Mouse (Mus musculus): ENCODE results near the gene Arpc4.

Gene Arpc4

DNA sequence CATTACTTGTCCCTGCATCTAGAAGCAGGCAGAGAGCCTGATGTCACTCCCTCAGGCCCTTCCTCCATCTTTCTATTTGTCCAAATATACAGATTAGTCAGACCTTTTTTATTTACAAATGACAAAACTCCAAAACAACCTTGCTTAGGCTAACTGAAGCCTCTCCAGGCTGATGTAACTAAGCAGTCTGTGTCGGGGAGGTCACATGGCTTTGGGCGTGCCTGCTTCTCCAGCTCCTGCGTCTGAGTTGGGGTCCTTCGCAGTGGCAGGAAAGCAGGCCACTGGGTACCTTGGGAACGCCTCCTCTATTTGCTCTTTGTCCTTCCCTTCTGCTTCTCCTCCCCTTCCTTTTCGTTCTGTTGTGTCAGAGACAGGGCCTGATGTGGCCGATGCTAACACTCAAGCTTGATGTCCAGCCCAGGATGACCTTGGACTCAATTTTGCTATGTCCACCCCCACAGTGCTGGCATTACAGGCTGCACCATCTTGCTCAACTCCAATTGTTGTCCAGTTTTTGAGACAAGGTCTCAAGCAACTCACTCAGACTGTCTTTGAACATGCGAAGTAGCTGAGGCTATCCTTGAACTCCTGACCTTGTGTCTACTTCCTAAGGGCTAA is 13.3 kb upstream of the Arpc4 start:
- no peak for DNase-seq (ENCODE audit: low spot score in 2 of 2)

DNA sequence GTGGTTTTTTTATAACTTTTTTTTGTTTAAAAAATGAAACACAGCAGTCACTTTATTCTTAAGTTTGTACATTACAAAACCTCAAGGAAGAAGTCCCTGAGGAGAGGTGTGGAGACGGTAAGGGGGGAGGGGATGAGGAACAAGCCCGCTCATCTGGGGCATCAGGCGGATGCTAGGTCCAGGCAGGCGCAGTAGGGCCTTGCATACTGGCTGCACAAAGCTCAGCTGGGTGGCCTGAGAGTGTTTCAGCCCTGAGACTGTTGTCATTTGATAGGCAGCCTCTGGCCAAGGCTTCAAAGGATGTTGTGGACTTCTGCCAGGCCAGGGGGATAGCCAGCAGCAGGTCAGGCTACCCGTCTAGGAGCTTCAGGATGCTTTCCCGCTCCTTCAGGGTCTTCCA is 11.3 kb upstream of the Arpc4 start:
- no peak for DNase-seq (ENCODE audit: low spot score in 2 of 2)

DNA sequence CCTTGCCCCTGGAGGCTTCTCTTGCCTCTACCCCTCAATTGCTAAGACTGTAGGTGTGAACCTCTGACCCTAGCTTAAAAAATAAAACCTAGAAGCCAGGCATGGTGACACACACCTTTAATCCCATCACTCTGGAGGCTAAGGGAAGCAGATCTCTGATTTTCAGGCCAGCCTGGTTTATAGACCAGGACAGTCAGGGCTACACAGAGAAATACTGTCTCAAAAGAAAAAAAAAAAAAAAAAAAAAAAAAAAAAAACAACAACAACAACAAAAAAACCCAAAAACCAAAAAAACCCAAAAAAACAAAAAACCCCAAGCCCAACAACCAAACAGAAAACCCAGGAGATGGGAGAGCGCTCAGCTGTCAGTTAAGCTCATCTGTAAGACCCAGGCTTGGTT is 10.3 kb upstream of the Arpc4 start:
- DNase-seq (ENCODE audit: low spot score in 2 of 2), result no peak

DNA sequence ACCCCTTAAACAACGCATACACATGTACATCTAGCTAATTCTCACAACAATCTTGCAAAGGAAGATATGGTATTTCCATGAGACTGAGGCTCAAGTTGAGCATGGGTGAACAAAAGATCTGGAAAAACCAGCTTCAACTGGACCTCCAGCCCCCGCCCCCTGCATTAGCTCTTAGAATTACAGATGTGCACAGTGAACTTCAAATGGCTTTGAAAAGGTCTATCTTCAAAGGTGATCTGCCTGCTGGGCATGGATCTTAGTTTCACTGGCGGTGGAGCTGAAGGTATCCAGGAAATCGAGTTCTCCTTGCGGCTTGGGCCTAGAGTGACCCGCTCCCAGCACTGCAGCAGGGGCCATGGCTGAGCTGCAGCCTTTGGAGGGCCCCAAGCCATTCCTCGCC is 9.8 kb upstream of the Arpc4 start:
- no peak for DNase-seq (ENCODE audit: low spot score in 2 of 2)

DNA sequence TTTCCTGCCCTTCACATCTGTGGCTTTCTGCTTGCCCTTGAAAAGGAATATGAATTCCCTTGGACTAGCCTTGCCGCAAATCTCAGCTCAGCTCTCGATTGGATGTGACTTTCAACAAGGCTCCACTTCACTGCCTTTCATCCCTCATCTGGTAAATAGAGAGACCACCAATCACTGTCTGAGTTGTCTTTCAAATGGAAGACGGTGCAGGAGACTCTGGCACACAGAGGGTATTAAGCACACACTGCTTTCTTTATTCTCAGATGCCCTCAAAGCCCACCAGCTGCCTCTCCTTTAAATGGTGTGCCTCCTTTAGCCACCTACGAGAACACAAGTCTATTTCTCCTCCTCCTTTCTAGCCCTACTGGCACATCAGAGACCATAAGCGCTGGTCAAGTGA is 9.3 kb upstream of the Arpc4 start:
- DNase-seq (ENCODE audit: low spot score in 2 of 2), result no peak

DNA sequence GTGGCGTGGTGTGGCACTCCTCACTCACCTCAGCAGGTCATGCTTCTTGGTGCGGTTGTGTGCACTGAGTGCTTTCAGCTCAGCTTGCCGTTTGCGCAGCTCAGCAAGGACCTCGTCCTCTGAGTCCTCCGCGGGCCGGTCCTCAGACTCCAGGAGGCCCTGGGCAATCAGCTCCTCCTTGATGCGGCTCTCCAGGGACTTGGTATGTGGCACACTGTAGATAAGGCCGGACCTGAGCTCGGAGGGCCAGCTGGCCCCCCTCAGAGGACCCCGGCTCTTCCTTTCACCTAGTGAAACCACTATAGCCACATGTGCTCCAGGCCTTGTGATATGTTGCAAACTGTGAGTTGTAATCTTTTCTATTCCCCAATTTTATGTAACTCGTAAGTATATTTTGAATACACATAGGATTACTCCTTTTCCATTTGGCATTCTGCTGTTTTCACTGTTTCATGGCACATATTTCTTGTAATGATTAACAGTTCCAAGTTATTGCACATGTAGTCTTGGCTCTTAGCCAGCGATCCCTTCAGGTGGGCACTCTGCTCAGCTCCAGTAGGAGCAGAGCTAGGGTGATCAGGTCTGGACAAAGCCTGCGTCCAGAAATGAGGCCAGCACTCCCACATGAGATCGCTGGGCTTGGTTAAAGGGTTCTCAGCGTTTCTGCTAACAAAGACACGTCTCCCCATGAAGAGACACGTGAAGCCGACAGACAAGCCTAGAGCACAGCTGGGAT is 7.6 kb upstream of the Arpc4 start:
- DNase-seq (ENCODE audit: low spot score in 2 of 2), result no peak

DNA sequence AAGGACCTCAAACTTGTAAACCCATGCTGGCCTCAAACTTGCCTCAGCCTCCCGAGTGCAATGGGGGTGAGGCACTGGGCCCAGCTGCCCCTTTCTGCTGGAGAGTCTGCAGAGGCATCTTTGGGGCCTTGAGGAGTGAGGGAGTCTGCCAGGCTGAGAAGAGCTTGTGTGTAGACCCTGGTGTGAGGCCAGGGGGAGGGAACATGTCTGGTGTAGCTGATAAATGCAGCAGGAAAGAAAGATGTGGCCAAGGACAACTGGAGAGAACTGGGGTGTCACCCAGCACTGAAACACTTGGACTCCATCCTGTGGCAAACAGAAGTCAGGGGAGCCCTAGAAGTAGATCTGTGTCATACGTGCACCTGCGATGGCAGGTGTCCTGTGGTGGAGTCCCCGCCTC is 4.4 kb upstream of the Arpc4 start:
- DNase-seq (ENCODE audit: low spot score in 2 of 2), result no peak

DNA sequence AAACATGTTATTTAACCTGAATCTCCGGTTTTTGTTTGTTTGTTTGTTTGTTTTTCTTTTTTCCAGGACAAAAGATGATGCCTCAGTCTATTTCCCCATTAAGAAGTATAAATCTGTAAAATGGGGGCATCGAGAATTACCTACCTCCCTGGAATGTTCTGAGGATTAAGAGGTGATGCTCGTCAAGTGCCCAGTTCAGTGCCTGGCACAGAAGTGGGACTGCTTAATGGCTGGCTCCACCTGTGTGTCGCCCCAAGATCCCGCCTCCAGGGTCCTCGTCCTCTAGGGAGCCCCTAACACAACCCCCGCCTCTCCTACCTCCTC is 781 bp upstream of the Arpc4 start:
- no peak for DNase-seq (ENCODE audit: low spot score in 2 of 2)

DNA sequence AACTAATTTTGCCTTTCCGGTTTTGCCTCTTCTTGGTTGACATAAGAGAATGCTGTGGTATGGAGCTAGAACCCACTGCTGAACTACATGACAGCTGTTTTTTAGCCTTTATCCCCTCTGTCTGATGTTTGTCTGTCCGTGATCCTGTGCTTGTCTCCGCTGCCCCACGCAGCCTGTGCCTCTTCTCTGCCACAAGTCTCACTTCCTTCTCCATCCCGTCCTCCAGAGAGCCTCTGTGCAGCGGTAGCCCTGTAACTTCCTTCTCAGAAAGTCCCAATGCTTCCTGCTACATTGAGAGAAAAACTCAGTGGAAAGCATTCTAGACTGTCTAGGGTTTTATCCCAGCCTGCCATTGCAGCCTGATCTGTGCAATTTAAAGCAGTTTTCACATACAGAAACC is 1.3 kb downstream of the Arpc4 start:
- DNase-seq (ENCODE audit: low spot score in 2 of 2), result no peak

DNA sequence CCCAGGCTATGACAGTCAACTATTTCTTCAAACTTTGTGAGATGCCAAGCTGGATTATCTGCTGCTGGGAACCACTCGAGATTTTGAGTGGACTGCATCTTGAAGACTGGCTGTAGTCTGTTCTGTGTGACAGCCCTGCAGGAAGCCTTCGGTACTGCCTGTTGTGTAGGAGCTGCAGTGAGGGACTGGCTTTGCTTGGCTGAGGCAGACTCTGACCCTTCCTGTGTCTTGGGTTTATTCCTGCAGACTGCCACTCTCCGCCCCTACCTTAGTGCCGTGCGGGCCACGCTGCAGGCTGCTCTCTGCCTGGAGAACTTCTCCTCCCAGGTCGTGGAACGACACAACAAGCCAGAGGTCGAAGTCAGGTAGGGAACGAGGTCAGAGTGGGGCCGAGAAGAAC is 2.6 kb downstream of the Arpc4 start:
- DNase-seq (ENCODE audit: low spot score in 2 of 2), result no peak

DNA sequence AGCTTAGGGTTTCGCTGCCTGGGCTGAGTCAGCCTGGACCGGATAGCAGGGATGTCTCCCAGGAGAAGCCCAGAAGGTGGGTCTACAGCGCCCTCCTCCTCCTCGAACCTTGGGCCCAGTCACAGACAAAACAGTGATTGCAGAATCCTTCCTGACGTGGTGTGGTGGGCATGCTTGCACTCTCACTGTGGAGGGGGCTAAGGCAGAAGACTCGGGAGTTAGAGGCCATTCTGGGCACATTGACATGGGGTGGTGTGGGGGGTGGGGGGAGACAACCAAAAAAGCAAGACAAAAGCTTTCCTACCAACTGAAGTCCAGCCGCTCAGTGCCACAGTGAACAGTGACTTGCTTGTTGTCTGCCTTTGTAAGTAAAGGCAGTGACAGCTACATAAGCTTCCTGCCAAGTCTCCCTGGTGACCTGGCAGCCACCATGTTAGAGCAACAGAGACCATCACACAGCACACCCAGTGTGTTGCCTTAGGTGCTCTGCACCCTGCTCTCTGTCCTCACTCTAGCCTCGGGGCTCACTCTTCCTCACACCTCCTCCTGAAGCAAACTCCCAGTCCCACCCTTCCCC is 6.5 kb downstream of the Arpc4 start:
- DNase-seq (ENCODE audit: low spot score in 2 of 2), result peak in 1 of 2 experiments; percentile 20

DNA sequence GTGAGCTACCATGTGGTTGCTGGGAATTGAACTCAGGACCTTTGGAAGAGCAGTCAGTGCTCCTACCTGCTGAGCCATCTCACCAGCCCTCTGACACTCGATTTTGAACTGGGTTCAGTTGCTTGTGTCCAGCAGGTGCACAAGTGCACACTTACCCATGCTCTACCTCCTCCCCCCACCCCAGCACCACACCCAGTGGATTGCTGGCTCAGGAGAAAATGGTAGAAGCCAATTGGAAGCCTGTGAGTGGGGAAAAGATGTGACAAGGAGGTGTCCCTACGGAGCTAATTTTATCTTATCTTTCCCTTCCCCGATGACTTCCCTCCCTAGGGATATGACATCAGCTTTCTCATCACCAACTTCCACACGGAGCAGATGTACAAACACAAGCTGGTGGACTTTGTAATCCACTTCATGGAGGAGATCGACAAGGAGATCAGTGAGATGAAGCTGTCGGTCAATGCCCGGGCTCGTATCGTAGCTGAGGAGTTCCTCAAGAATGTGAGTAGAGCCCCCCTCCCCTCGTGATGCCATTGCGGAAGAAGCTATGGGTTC is 7.3 kb downstream of the Arpc4 start:
- DNase-seq (ENCODE audit: low spot score in 2 of 2), result no peak

DNA sequence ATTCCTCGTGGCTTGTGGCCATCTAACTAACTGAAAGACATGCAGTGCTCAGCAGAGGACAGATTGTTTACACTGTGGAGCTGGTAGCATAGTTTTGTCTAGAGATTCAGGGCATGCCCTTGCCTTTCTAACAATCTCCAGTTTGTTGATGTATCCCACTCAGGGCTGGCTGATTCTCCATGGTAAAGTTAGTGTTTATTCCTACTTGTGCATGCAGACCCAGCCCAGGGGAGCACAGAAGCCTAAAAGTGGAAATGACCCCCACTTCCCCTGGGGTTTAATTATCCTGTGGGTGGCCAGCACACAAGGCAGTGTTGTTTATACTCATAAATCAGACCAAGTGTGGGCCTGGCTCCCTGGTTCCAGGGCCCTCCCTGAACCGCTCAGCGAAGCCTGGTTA is 8.1 kb downstream of the Arpc4 start:
- DNase-seq (ENCODE audit: low spot score in 2 of 2), result no peak

DNA sequence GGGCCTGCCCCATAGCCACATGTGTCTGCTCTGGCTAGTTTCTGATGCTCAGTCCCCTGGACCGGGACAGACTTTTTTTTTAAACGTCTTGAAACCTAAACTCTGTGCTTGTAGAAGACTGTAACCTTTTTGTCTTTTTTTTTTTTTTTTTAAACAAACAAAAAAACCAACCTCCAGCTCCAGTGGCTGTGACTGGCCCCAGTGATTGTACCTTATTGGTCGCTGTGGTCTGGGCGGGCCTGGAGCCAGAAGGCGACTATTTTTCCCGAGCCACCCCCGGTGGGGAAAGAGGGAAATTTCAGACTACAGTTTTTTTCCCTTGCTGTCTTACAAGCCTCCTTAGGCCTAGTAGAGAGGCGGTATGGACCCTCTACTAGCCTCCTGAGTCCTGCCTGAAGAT is 11.0 kb downstream of the Arpc4 start, which contains the start of gene Ttll3:
Gene Ttll3 (plus strand): TSS at position 301 of the 400 bp plus-strand sequence.
- no peak for DNase-seq (ENCODE audit: low spot score in 2 of 2)

DNA sequence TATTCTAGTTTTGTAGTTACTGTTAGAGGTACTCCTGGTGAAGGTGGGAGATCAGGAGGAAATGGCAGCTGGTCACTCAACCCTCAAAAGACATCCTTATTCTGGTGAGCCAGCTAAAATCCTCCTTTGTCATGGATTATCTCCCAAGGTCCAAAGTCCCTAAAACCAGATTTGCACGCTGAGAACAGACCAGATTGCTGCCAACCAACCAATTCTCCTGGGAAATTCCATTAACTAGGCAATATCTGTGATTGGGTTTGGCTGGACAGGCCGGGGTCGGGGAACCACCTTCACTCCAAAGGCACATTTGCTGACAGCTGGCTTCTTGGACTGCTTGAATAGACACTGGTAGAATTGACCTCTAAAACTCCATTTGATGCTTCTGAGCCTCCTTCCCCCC is 12.8 kb downstream of the Arpc4 start:
- no peak for DNase-seq (ENCODE audit: low spot score in 2 of 2)

DNA sequence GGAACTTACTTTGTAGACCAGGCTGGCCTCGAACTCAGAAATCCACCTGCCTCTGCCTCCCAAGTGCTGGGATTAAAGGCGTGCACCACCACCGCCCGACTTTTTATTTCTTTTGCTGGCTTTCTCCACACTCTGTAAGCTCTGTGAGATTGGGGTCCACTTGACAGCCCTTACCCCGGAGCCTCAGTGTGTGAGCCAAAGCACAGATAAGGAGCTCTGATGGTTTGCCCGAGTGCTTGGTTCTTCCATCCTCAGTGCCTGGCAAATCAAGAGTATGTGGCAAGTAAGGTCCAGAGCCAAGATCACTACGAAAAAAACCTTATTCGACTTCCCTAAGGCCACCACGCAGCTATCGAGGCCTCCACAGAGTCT is 14.1 kb downstream of the Arpc4 start:
- no peak for DNase-seq (ENCODE audit: low spot score in 2 of 2)

DNA sequence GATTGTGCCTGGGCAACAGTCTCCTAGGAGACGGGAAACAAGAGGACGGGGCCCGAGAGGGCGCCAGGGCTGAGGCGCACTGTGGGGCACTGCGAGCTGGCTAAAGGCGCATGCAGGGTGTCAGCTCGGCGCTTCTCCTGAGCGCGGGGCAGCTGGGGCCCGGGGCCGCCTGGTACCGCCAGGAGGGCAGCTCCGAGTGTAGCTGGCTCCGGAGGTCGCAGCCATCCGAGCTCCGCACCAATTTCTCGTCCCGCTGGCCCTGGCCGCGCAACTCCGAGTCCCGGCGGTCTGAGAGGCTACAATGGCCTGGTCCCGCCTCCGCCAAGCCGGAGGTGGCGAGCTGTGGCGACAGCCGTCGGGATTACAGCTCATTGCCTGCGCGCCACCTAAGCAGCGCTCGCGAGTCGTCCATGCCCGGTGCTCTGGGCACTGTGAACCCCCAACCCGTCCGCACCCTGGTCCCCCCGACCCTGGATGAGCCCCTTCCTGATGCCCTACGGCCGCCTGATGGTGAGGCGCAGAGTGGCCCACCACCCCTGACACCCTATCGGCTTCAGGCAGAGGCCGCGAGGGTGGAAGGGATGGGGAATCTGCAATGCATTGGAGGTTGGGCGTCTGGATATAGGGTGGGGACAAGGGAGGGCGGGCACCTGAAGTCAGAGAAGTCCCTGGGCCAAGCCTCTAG is 14.6 kb downstream of the Arpc4 start:
- peak; percentile 50 to 58 for DNase-seq (ENCODE audit: low spot score in 2 of 2)

DNA sequence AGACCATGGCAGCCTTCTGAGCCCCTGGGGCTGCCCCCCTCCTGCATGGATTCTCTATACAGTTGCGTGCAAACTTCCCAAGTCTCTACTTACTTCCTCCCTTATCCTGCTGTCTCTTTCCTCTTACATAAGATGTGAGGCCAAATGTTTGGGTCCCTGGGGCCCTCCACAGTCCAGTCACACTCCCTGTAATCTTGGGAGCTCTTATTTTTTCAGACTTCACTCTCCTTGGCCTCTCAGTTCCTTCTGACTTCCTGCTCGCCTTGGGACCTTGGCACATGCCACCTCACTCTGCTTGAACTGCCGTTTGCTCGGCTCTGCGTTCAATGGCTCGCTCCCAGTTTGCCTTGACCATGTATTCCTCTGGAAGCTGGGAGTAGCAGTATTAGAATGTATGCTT is 16.0 kb downstream of the Arpc4 start:
- DNase-seq (ENCODE audit: low spot score in 2 of 2), result no peak

DNA sequence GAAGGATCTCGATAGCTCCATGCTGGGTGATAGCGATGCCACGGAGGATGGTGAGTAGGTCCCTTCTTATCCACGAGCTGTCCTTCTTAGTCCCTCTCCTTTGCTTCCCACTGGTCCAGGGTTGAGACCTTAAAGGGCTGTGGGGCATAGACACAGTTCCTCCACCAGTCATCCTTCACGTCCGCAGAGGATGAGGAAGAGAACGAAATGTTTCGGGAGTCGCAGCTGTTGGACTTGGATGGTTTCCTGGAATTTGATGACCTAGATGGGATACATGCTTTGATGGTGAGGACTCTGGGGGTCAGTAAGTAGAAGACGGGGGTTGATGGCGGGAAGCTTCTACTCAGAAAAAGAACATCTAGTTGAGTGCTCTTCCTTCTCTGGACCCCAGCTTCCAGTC is 16.9 kb downstream of the Arpc4 start:
- DNase-seq (ENCODE audit: low spot score in 2 of 2), result no peak

DNA sequence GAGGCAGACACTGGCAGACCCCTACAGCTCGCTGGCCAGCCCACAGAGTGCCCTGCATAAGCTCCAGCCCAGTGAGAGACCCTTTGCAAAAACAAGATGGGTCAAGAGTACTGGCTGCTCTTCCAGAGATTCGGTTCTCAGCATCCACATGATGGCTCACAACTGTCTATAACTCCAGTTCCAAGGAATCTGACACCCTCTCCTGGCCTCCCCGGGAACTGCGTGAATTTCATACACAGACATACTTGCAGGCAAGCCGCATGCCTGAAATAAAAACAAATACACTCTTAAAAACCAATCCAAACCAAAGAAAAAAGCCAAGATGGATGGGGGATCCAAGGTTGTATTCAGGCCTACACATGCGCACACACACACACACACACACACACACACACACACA is 17.6 kb downstream of the Arpc4 start:
- DNase-seq (ENCODE audit: low spot score in 2 of 2), result no peak

DNA sequence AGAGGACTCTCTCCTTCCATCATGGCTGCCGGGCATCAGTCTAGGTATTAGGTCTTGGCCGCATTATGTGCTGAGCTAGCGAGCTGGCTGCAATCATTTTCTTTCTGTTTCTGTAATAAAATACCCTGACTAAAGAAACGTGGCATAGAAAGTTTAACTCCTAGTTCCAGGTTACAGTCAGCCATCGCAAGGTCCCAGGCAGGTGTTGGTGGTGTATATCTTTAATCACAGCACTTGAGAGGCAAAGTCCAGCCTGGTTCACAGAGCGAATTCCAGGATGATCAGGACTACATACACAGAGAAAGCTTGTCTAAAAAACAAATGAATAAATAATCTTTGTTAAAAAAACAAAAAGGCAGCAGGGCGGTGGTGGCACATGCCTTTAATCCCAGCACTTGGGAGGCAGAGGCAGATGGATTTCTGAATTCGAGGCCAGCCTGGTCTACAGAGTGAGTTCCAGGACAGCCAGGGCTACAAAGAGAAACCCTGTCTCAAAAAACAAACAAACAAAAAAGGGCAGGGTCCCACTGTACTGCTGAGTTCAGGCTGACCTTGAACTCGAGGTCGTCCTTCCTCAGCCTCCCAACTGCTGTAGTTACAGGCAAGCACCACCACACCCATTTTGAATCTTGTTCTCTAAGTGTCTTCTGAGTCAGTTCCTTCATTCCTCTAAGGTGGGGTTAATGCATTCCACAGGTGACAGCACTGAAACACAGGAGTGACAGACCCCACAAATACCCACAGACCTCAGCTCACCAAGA is 18.5 kb downstream of the Arpc4 start:
- DNase-seq (ENCODE audit: low spot score in 2 of 2), result no peak

DNA sequence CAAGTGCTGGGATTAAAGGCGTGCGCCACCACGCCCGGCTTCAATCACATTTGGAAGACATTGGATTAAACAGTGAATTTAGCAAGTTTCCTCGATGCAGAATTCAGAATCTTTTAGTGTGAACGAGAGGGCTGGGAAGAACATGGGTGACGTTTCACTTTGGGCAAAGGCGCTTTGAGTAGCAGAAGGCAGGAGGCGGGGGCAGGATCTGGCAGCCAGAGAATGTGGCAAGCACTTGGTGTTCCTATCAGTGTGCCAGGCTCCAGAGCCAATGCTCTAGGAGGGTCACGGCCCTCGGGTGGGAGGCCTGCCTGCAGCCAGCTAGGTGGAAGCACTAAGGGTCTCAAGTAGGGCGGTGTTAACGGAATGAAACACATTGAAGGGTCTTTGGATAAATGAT is 24.2 kb downstream of the Arpc4 start:
- no peak for DNase-seq (ENCODE audit: low spot score in 2 of 2)

Data from right cerebral cortex, adult 2 months (tissue).